Mouse (Mus musculus) cortical plate, adult 2 months (tissue): ENCODE measurements at regions not wholly inside any gene's neighbourhood (a gene's known extent, or its start where the extent isn't known, plus 50 kb on each side); places are given as distances from the start of the nearest gene placed in this dataset.

Source experiments
- CTCF ChIP-seq: fragments of 200-500 bp; IDR thresholded peaks from 2 replicates; pipeline ENCODE4 v1.5.1; 2011; ENCODE audit warnings: mild to moderate bottlenecking, control low read depth, low read length; ENCODE audit not compliant: insufficient read depth; ENCODE audit errors: extremely low read depth
- POLR2A ChIP-seq: fragments of 200-500 bp; IDR thresholded peaks from 2 replicates; pipeline ENCODE4 v1.6.1; 2011; ENCODE audit warnings: mild to moderate bottlenecking, low read length, control low read depth; ENCODE audit not compliant: insufficient read depth; ENCODE audit errors: extremely low read depth

GRCm38 (mm10) chr12:39927014-39927413 lies 110.8 kb downstream of the Arl4a start:
- TF ChIP-seq POLR2A: no peak
- TF ChIP-seq CTCF: no peak
